ENCODE assay signal across 22 mouse cellular contexts in genomic region chr5:147190885-147191284, GRCm38 (mm10). TPM values are rescaled to one million over a fixed set of nuclear protein-coding genes. Genes with fewer than 3 reads are reported as not detected.
DNase-seq lines count a peak whose midpoint lies in the region; ATAC-seq and TF ChIP-seq lines count a peak whose summit lies in the region.
"Had no signal": no experiment of that assay in that cellular context is flagged by ENCODE, and none has a peak within 500 bp of the region (broad histone marks: within the 10 kb centered on the region; RNA-seq: fewer than 3 reads in every experiment).

No protein-coding gene starts in this region.

- H3K36me3 ChIP-seq in midbrain, embryonic 10.5 days: no peaks in the 10 kb centered on the region
- no peaks in the 10 kb centered on the region for H3K36me3 ChIP-seq in midbrain, embryonic 15.5 days (replicated peaks)
- H3K36me3 ChIP-seq in hindbrain, embryonic 13.5 days: no peaks in the 10 kb centered on the region
- H3K36me3 ChIP-seq in midbrain, embryonic 12.5 days: no peaks in the 10 kb centered on the region
- H3K36me3 ChIP-seq in neural tube, embryonic 14.5 days (ENCODE audit: control insufficient read depth, insufficient read depth, low read length): no peaks in the 10 kb centered on the region
- H3K36me3 ChIP-seq: embryonic facial prominence, embryonic 12.5 days; limb, embryonic 13.5 days; liver, embryonic 15.5 days had no signal

- no peak for ATAC-seq in midbrain, embryonic 15.5 days (replicated peaks)
- no peak for ATAC-seq in hindbrain, embryonic 13.5 days (ENCODE audit: low FRiP score)
- ATAC-seq in midbrain, embryonic 12.5 days (ENCODE audit: low FRiP score, low read depth): no peak
- ATAC-seq in neural tube, embryonic 14.5 days (ENCODE audit: low read depth): no peak
- ATAC-seq: CD4-positive, CD25-positive, alpha-beta regulatory T cell, adult 4 months; intestine, postnatal 0 days had no signal

- peak overlapping the region; percentile 54 for H3K4me3 ChIP-seq in midbrain, embryonic 10.5 days
- no peak overlapping the region for H3K4me3 ChIP-seq in midbrain, embryonic 15.5 days
- peak overlapping the region; percentile 42 for H3K4me3 ChIP-seq in hindbrain, embryonic 13.5 days
- peak overlapping the region; percentile 51 for H3K4me3 ChIP-seq in midbrain, embryonic 12.5 days
- H3K4me3 ChIP-seq in neural tube, embryonic 14.5 days (ENCODE audit: low read depth, low read length): no peak overlapping the region; the same call in 1 of the 2 replicates
- H3K4me3 ChIP-seq in layer of hippocampus, adult 2 months: no peak overlapping the region
- H3K4me3 ChIP-seq: embryonic facial prominence, embryonic 12.5 days; limb, embryonic 13.5 days; liver, embryonic 15.5 days had no signal

- peak; percentile 33 for DNase-seq in midbrain, embryonic 10.5 days (ENCODE audit: low spot score)
- DNase-seq in layer of hippocampus, adult 11-12 months (ENCODE audit: low spot score): no peak
- DNase-seq in layer of hippocampus, adult 2 months (ENCODE audit: low spot score in 2 of 2): no peak
- no peak for DNase-seq in frontal cortex, adult 2 months (ENCODE audit: extremely low spot score in 1 of 2, low spot score in 1 of 2)
- DNase-seq: adrenal gland, postnatal 10 days; heart, postnatal 36 days; kidney, postnatal 36 days; lung, postnatal 10 days; spleen, adult 18-20 months; thymus, postnatal 36 days had no signal

- H3K27me3 ChIP-seq in midbrain, embryonic 10.5 days (ENCODE audit: low read depth, poor library complexity, severe bottlenecking): peaks cover 99% of the 10 kb centered on the region
- H3K27me3 ChIP-seq in midbrain, embryonic 15.5 days (replicated peaks): peaks cover 90% of the 10 kb centered on the region
- H3K27me3 ChIP-seq in hindbrain, embryonic 13.5 days: peaks cover 96% of the 10 kb centered on the region
- peaks cover 97% of the 10 kb centered on the region for H3K27me3 ChIP-seq in midbrain, embryonic 12.5 days
- peaks cover 59% of the 10 kb centered on the region for H3K27me3 ChIP-seq in neural tube, embryonic 14.5 days (ENCODE audit: control insufficient read depth, insufficient read depth, low read length)

- H3K9me3 ChIP-seq in midbrain, embryonic 10.5 days (replicated peaks): no peaks in the 10 kb centered on the region
- H3K9me3 ChIP-seq in midbrain, embryonic 15.5 days: no peaks in the 10 kb centered on the region
- H3K9me3 ChIP-seq in hindbrain, embryonic 13.5 days: no peaks in the 10 kb centered on the region
- no peaks in the 10 kb centered on the region for H3K9me3 ChIP-seq in midbrain, embryonic 12.5 days
- no peaks in the 10 kb centered on the region for H3K9me3 ChIP-seq in neural tube, embryonic 14.5 days (ENCODE audit: control insufficient read depth, low read length)
- H3K9me3 ChIP-seq: embryonic facial prominence, embryonic 12.5 days; limb, embryonic 13.5 days; liver, embryonic 15.5 days had no signal

- peaks cover 39% of the 10 kb centered on the region for H3K4me1 ChIP-seq in midbrain, embryonic 10.5 days
- H3K4me1 ChIP-seq in midbrain, embryonic 15.5 days: peaks cover 45% of the 10 kb centered on the region
- peaks cover 39% of the 10 kb centered on the region for H3K4me1 ChIP-seq in hindbrain, embryonic 13.5 days (replicated peaks)
- H3K4me1 ChIP-seq in midbrain, embryonic 12.5 days: peaks cover 33% of the 10 kb centered on the region
- peaks cover 17% of the 10 kb centered on the region for H3K4me1 ChIP-seq in neural tube, embryonic 14.5 days (ENCODE audit: control insufficient read depth, insufficient read depth, low read length)

- WGBS in midbrain, embryonic 10.5 days: under 1% methylated on average over 7 of the region's 7 CpGs
- 2% methylated on average over 7 of the region's 7 CpGs for WGBS in midbrain, embryonic 15.5 days
- WGBS in hindbrain, embryonic 13.5 days: 0% methylated on average over 7 of the region's 7 CpGs
- 0% methylated on average over 7 of the region's 7 CpGs for WGBS in midbrain, embryonic 12.5 days
- 1% methylated on average over 7 of the region's 7 CpGs for WGBS in neural tube, embryonic 14.5 days

- H3K9ac ChIP-seq in midbrain, embryonic 15.5 days: no peak overlapping the region
- H3K9ac ChIP-seq in hindbrain, embryonic 13.5 days: no peak overlapping the region
- H3K9ac ChIP-seq in midbrain, embryonic 12.5 days (replicated peaks): no peak overlapping the region
- H3K9ac ChIP-seq in neural tube, embryonic 14.5 days (replicated peaks; ENCODE audit: low read depth, low read length): no peak overlapping the region
- H3K9ac ChIP-seq: embryonic facial prominence, embryonic 12.5 days; limb, embryonic 13.5 days; liver, embryonic 15.5 days had no signal

- H3K27ac ChIP-seq in midbrain, embryonic 10.5 days (replicated peaks): no peak overlapping the region
- H3K27ac ChIP-seq in midbrain, embryonic 15.5 days: no peak overlapping the region
- no peak overlapping the region for H3K27ac ChIP-seq in hindbrain, embryonic 13.5 days
- no peak overlapping the region for H3K27ac ChIP-seq in midbrain, embryonic 12.5 days (replicated peaks)
- no peak overlapping the region for H3K27ac ChIP-seq in neural tube, embryonic 14.5 days (ENCODE audit: low read depth, low read length)
- no peak overlapping the region for H3K27ac ChIP-seq in layer of hippocampus, adult 2 months
- H3K27ac ChIP-seq: embryonic facial prominence, embryonic 12.5 days; limb, embryonic 13.5 days; liver, embryonic 15.5 days had no signal

- no peak for TF ChIP-seq CTCF in layer of hippocampus, adult 2 months (conservative IDR thresholded peaks at IDR 0.05)

- H3K4me2 ChIP-seq in midbrain, embryonic 15.5 days: no peak overlapping the region
- H3K4me2 ChIP-seq in hindbrain, embryonic 13.5 days: peak overlapping the region; percentile 57
- H3K4me2 ChIP-seq in midbrain, embryonic 12.5 days (replicated peaks): peak overlapping the region; percentile 77
- peak overlapping the region; percentile 9; the same call in 1 of the 2 replicates for H3K4me2 ChIP-seq in neural tube, embryonic 14.5 days (ENCODE audit: low read depth, low read length)
- H3K4me2 ChIP-seq: embryonic facial prominence, embryonic 12.5 days; limb, embryonic 13.5 days; liver, embryonic 15.5 days had no signal

RNA-seq across cellular contexts. Expression of gene Gsx1, which starts 2.4 kb away (rescaled TPM):
- 7.0 and 11.1 TPM in 2 replicates for polyA plus RNA-seq in midbrain, embryonic 10.5 days (2016; fragmentation: Nextera tagmentation; extraction: Ambion mirVana)
- 5.5 and 6.7 TPM in 2 replicates for polyA plus RNA-seq in midbrain, embryonic 15.5 days (2015; fragmentation: Nextera tagmentation; extraction: Ambion mirVana)
- 5.8 and 7.2 TPM in 2 replicates for polyA plus RNA-seq in hindbrain, embryonic 13.5 days (2015; fragmentation: Nextera tagmentation; extraction: Ambion mirVana)
- 26.9 and 27.6 TPM in 2 replicates for polyA plus RNA-seq in midbrain, embryonic 12.5 days (2016; fragmentation: Nextera tagmentation; extraction: Ambion mirVana)
- 1.5 and 2.0 TPM in 2 replicates for polyA plus RNA-seq in neural tube, embryonic 14.5 days (2014; fragmentation: Nextera tagmentation; extraction: Ambion mirVana)
- total RNA-seq in layer of hippocampus, adult 2 months (2021): under 1 TPM; 0.20 to 0.52 TPM
- 0.74 and 0.86 TPM in 2 replicates for polyA plus RNA-seq in frontal cortex, adult 2 months (2012; rRNA removed)
- total RNA-seq: adrenal gland, postnatal 10 days; gastrocnemius, adult 8-10 months; heart, postnatal 36 days; megakaryocyte-erythroid progenitor cell, adult 5-6 weeks had no signal
- polyA plus RNA-seq: CD4-positive, CD25-positive, alpha-beta regulatory T cell, adult 4 months; intestine, postnatal 0 days; limb, embryonic 13.5 days; liver, embryonic 15.5 days; stomach, embryonic 16.5 days had no signal

Comparison
In these comparisons a context has a peak if more than half of its experiments do, and no peak if none do; other contexts are left out.
1. H3K4me3 ChIP-seq: peak in midbrain, embryonic 10.5 days (single experiment), hindbrain, embryonic 13.5 days (single experiment) and midbrain, embryonic 12.5 days (single experiment); none in midbrain, embryonic 15.5 days (single experiment), neural tube, embryonic 14.5 days (single experiment) and layer of hippocampus, adult 2 months (single experiment).